Mouse (Mus musculus) stomach, postnatal 0 days (tissue): ENCODE measurements at regions not wholly inside any gene's neighbourhood (a gene's known extent, or its start where the extent isn't known, plus 50 kb on each side); places are given as distances from the start of the nearest gene placed in this dataset.
"Not testable (repeated sequence)": the region's sequence is repeated elsewhere in the genome, so short reads cannot be mapped to it uniquely, and the experiment has no call there.

ENCODE experiments used
- ATAC-seq: fragments of 200-750 bp; cut with Nextera tagmentation; 2 replicates; pipeline ENCODE4 v1.8.0; 2017; ENCODE audit not compliant: low FRiP score, low TSS enrichment
- DNase-seq: peaks from one replicate; pipeline ENCODE4 v3.0.0-alpha.2; 2016; ENCODE audit warnings: low spot score
- H3K27ac ChIP-seq: fragments of 300-500 bp; sonication (generic); replicated peaks from 2 replicates; pipeline ENCODE4 v1.5.1; 2014; ENCODE audit warnings: mild to moderate bottlenecking, control low read depth
- H3K27me3 ChIP-seq: fragments of 300-500 bp; sonication (generic); 2 replicates; pipeline ENCODE4 v1.6.1; 2014; ENCODE audit warnings: low read length; ENCODE audit not compliant: control insufficient read depth, insufficient read depth
- H3K36me3 ChIP-seq: fragments of 300-500 bp; sonication (generic); 2 replicates; pipeline ENCODE4 v1.6.1; 2014; ENCODE audit warnings: low read length, mixed read lengths; ENCODE audit not compliant: control insufficient read depth, insufficient read depth
- H3K4me1 ChIP-seq: fragments of 300-500 bp; sonication (generic); replicated peaks from 2 replicates; pipeline ENCODE4 v1.6.1; 2014; ENCODE audit warnings: antibody characterized with exemption; ENCODE audit not compliant: control insufficient read depth, insufficient read depth
- H3K4me2 ChIP-seq: fragments of 300-500 bp; sonication (generic); replicated peaks from 2 replicates; pipeline ENCODE4 v1.6.1; 2014; ENCODE audit warnings: low read depth, mild to moderate bottlenecking, control low read depth, moderate library complexity
- H3K4me3 ChIP-seq: fragments of 300-500 bp; sonication (generic); 2 replicates; pipeline ENCODE4 v1.5.1; 2014; ENCODE audit warnings: low read depth, low read length, control low read depth
- H3K9ac ChIP-seq: fragments of 300-500 bp; sonication (generic); 2 replicates; pipeline ENCODE4 v1.6.1; 2014; ENCODE audit warnings: mild to moderate bottlenecking, low read length, control low read depth, mixed read lengths
- H3K9me3 ChIP-seq: fragments of 300-500 bp; sonication (generic); 2 replicates; pipeline ENCODE4 v1.6.1; 2016; ENCODE audit warnings: low read length; ENCODE audit not compliant: control insufficient read depth
- CTCF ChIP-seq: IDR thresholded peaks from 2 replicates; pipeline ENCODE4 v1.5.1; 2016; ENCODE audit warnings: antibody characterized with exemption, low read depth, mild to moderate bottlenecking, moderate library complexity
- EP300 ChIP-seq: optimal IDR thresholded peaks from 2 replicates; pipeline ENCODE3; 2016; ENCODE audit warnings: antibody characterized with exemption
- WGBS: fragments of 180-500 bp; shearing (Covaris S2); extraction: QIAGEN DNeasy Blood & Tissue Kit; methylation state at CpG from one replicate; pipeline ENCODE4 v1.1.7; 2014; 5-methylcytosine and 5-hydroxymethylcytosine counted together

DNA sequence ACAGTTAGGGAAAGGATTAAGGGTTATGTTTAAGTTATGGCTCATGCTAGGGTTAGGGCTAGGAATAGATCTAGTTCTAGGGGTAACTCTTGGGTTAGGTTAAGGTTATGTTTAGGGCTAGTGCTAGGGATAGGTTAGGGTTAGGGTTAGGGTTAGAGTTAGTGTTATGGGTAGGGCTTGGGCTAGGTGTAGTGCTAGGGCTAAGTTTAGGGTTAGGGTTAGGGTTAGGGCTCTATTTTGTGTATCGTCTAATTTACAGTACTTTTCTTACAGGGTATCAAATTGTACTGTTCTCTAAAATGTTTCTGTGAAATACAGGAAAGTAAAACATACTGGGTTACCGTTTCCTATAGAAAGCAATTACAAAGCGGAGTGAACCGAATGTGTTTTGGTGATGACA, 64.8 kb downstream of the Ptchd3 start:
- TF ChIP-seq CTCF (no peak), EP300 (no peak)
- ATAC-seq (no peak), DNase-seq (no peak)
- Histone ChIP-seq H3K9ac (no peak overlapping the region), H3K4me2 (no peak overlapping the region), H3K4me3 (no peak overlapping the region), H3K9me3 (no peaks in the 10 kb centered on the region), H3K27ac (no peak overlapping the region), H3K27me3 (no peaks in the 10 kb centered on the region), H3K36me3 (no peaks in the 10 kb centered on the region), H3K4me1 (no peaks in the 10 kb centered on the region)
- WGBS = 97% methylated on average over 4 of the region's 4 CpGs

DNA sequence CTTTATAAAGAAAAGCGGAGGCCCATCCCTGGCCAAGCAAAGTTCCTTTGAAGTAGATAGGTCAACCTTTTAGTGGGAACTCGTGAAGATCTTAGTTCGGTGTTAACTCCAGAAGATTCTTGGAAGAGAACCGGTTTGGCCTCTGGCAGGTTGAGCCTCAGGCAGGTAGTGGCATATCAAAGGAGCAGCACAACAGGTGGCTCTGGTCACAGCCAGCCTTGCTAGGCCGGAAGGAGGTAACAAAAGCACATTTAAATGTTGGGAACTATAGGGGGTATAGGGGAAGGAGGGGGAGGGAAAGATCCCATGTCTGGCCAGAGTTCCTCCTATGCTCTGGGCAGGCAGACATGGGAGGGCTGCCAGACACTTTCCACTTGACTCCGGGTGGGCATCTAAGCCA, 74.3 kb downstream of the Ptchd3 start:
- WGBS = 71% methylated on average over 6 of the region's 6 CpGs
- H3K36me3 ChIP-seq, ATAC-seq: not testable (repeated sequence)

DNA sequence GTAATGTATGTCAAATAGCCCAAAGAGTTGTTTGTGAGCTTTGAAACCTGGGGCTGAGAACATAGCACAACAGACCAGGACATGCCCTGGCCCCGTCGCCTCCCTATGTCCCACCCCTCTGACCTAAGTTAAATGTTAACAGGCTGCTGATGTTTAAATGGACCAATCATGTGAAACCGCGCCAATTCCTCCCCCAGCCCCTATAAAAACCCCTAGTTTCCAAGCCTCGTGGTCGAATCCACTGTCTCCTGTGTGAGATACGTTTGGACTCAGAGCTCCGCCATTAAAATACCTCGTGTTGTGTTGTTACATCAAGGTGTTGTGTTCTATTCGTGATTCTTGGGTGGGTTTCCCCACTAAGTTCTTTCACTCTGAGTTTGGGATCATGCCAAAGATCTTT, 94.6 kb downstream of the Ptchd3 start:
- H3K27me3 ChIP-seq, H3K4me1 ChIP-seq, H3K27ac ChIP-seq, H3K4me2 ChIP-seq, H3K9ac ChIP-seq, ATAC-seq, H3K9me3 ChIP-seq, H3K36me3 ChIP-seq, DNase-seq, H3K4me3 ChIP-seq: not testable (repeated sequence)
- 89% methylated on average over 10 of the region's 10 CpGs for WGBS

More for the DNA sequence above, 74.3 kb downstream of the Ptchd3 start:
- not testable (repeated sequence) for H3K4me2 ChIP-seq, H3K9me3 ChIP-seq, H3K9ac ChIP-seq, H3K4me1 ChIP-seq, DNase-seq, H3K4me3 ChIP-seq, H3K27me3 ChIP-seq, H3K27ac ChIP-seq

DNA sequence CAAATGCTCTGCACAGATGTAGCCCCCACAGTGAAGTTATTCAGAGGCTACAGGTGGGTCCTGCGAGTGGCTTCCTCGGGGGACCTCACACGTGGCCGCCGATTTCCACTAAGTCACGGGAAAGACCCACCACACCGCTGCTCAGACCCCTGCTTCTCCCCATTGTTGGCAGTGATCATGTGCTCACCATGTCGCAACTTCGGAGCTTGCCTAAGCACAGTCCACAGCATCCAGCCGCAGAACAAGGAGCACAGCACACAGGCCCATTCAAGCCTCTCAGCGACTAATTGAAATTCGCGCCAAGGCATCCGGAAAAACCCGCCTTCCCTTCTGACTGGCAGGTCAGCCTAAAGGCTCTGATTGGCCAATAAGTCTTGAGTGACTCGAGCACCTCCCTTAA, 95.0 kb downstream of the Ptchd3 start:
- not testable (repeated sequence) for H3K4me1 ChIP-seq, H3K4me2 ChIP-seq, H3K9ac ChIP-seq, H3K27me3 ChIP-seq, H3K4me3 ChIP-seq, ATAC-seq, H3K36me3 ChIP-seq, DNase-seq, H3K27ac ChIP-seq, H3K9me3 ChIP-seq
- 53% methylated on average over 15 of the region's 16 CpGs for WGBS

DNA sequence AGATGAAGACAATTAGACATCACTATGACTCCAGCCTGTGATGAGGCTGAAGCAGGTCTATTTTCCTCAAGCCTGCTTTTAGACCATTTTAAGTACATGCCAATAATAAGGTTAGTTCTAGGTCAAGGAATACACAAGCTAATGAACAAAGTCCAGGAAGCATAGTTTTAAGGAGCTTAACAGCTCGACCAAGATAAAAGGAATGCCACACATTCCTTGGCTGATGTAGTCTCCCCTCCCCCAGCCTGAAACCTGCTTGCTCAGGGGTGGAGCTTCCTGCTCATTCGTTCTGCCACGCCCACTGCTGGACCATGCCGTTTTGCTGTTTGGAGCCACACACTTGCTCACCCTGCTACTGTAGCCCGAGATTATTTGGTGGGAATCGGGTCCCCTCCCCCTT, 121.7 kb downstream of the Ptchd3 start:
- H3K27ac ChIP-seq, H3K27me3 ChIP-seq, H3K9me3 ChIP-seq, H3K4me2 ChIP-seq, ATAC-seq, H3K9ac ChIP-seq, DNase-seq, H3K4me3 ChIP-seq, H3K4me1 ChIP-seq, H3K36me3 ChIP-seq: not testable (repeated sequence)
- WGBS = 50% methylated on average over 6 of the region's 6 CpGs

DNA sequence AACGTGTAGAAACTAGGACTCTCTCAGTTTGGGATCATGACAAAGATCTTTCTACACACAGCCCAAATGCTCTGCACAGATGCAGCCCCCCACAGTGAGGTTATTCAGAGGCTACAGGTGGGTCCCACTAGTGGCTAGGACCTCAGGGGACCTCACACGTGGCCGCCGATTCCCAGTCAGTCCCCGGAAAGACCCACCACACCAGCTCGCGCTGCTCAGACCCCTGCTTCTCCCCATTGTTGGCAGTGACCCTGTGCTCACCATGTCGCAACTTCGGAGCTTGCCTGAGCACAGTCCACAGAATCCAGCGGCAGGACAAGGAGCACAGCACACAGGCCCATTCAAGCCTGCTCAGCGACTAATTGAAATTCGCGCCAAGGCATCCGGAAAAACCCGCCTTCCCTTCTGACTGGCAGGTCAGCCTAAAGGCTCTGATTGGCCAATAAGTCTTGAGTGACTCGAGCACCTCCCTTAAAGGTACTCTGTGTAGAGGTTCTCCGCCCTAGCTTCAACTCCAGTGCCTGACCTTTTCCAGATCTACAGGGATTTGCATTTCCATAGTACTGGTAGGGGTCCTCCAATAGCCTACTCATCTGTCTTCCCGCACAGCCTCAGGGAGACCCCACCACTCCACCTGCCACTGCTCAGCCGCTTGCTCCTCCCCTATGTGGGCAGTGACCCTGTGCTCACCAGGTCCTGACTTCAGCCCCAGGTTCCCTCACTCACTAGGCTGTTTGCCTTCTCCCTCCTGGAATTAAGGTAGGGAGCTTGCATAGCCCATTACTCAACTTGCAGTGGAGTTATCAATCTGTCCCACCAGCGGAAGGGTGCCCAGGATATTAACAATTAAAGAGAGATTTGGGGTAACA, 126.6 kb downstream of the Ptchd3 start:
- not testable (repeated sequence) for H3K9ac ChIP-seq, DNase-seq, H3K9me3 ChIP-seq, H3K4me2 ChIP-seq, H3K27me3 ChIP-seq, H3K27ac ChIP-seq, H3K36me3 ChIP-seq, ATAC-seq, H3K4me1 ChIP-seq, H3K4me3 ChIP-seq
- WGBS = 24% methylated on average over 19 of the region's 20 CpGs

DNA sequence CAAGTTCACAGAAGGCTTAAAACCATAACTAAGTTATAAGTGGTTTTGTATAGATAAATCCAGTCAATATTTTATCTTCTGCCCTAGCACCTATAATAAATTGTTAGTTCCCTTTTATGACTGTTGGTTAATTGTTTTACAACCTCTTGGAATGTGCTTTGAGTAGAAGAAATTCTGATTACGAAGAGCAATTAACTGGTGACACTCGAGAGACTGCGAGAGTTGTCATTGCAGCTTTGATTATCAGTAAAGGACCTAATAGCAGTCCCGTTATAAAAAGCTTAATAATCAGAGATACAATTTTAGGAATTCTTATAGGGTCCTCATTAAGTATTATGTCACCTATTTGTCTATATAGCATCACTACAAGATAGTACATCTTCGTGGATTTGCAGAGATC, 128.7 kb downstream of the Ptchd3 start:
- H3K9ac ChIP-seq, H3K4me1 ChIP-seq, ATAC-seq, DNase-seq, H3K27ac ChIP-seq, H3K27me3 ChIP-seq, H3K4me3 ChIP-seq, H3K9me3 ChIP-seq, H3K36me3 ChIP-seq, H3K4me2 ChIP-seq: not testable (repeated sequence)
- WGBS = 73% methylated on average over 5 of the region's 5 CpGs

DNA sequence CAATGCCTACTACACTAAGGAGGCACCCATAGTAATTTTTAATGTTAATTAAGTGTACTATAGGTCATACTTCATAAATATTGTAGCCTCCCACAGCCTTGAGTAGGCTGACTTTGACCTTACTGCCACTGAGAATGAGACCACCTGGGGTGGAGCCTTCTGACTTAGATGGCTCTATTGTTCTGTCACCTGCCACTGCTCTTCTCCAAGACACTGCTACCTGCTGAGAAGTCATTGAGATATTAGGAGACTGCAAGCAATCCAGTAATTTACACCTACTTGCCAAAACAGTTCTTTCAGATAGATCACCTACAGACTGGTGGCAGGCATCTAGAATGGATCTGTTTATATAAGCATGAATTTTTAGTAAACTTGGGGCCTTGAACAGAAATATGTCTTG, 134.1 kb downstream of the Ptchd3 start:
- H3K4me2 ChIP-seq, H3K4me1 ChIP-seq, H3K9ac ChIP-seq, H3K4me3 ChIP-seq, H3K27ac ChIP-seq, H3K27me3 ChIP-seq, H3K9me3 ChIP-seq, ATAC-seq, DNase-seq, H3K36me3 ChIP-seq: not testable (repeated sequence)
